Mouse (Mus musculus) neural tube, postnatal 0 days (tissue): ENCODE measurements around the gene Scgb1c1. TPM values are rescaled to one million over a fixed set of nuclear protein-coding genes. Genes with fewer than 3 reads are reported as not detected.

Experiments used
- polyA plus RNA-seq: library from polyadenylated mRNA; unstranded; fragments of >200 nt; fragmentation: Nextera tagmentation; extraction: Ambion mirVana; gene quantifications from 2 replicates; pipeline ENCODE4 v1.2.1, GENCODE M21; 2015

The Scgb1c1 gene
- not detected in 2 replicates for polyA plus RNA-seq

DNA sequence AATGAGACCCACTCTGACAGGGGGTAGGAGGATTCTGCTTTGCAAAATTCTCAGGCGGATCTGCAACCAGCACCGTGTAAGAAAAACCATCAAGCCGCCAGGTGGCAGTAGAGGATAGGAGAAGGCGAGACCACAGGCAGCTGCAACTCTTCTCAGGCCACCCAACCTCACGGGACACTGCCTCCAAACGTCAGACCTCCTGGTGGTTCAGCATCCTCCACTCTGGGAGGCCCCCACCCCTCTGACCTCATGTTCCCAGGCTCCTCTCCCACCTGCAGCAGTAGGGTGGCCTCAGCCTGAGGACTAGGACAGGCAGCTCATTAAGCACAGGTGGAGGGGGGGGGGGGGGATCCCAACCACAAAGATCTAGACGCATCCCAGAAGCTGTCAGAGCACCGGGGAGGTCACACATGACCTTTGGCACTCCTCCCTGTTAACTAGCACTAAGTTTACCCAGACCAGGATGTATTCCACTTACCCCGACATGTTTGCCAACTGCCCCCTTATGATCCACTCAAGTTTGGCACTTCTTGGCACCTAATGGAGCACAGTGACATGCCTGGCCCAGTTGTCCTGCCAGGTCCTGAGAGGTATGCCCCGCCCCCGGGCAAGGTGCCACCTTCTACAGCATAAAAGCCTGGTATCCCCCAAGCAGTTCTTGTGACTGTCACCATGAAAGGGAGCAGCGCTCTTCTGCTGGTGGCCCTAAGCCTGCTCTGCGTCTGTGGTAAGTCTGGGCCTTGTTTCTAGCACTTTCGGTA is at the start of gene Scgb1c1:
Scgb1c1 (plus strand) TSS at position 643 of the 761 bp plus-strand sequence.

GRCm38 (mm10) chr7:140821653-140822329 is 23.6 kb upstream of the Scgb1c1 start, which contains the start of gene Zfp941:
TSS of gene Zfp941 (minus strand) at chr7:140822178.

DNA sequence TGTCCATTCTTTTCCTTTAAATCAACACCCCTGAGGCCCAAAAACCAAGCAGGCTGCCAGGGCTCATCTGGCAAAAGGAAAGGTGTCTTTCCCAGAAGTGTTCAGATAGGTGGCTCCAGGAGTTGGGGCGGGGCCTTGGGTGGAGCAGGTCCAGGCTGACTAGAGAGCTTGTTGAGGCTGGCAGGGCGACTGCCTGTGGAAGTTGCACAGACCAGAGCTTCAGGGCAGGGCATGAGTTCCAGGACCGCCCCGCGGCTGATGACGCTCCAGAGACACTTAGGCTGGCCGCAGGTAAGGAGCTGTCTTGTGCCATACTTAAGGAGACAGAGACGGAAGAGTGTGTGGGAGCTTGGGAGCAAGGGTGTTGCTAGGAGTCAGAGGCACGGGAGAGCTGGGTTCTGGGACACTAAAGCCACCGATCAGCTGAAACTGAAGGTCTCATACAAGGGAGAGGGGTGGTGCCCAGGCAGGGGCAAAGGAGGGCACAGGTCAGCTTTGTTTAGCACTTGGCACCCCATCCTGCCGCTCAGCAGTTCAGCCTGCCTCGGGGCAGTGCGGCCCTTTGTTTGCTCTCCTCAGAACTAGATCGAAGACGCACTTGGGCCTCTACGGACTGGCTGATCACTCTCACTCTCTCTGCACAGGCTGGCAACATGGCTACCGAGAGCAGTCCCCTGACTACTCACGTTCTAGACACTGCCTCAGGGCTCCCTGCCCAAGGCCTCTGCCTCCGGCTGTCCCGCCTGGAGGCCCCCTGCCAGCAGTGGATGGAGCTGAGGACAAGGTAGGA is 10.2 kb upstream of the Scgb1c1 start, which contains the start of gene Urah:
Urah (plus strand) TSS at position 51 of the 790 bp plus-strand sequence.

DNA sequence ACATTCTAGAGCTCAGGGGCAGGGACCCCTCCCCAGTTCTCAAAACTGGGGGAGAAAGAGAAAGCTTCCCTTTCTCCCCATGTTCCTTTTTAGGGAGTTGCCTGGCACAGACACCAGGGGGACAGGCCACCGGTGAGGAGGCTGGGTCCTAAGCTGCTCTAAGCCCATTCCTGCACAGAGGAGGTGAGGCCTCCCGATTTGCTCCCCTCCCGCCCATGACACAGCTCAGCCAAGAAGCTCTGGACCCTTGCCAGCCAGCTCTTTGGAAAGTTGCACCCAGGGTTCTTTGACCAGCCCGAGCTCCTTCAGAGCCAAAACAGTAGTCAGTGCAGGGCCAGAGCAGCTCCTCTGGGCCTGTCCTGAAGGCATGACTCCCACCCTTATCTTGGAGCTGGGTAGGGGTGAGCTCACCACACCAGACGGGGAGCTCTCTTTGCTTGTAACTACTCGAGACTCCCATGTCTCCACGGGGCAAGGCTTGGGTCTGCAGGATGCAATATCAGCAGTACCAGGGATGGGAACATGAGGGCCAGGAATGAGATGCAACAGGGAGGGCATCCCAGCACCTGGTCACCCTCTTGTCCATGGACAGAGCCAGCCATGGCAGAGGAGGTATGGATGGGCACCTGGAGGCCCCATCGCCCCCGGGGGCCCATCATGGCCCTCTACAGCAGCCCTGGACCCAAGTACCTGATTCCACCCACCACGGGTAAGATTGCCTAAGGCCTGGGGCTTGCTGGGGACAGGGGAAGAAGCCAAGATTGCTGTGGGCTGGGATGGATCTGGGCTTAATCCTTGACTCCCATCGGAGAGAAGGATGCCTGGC is 2.6 kb downstream of the Scgb1c1 start, which contains the start of gene Odf3:
Odf3 (plus strand) TSS at position 51 of the 826 bp plus-strand sequence.

GRCm38 (mm10) chr7:140855860-140856784 is 10.8 kb downstream of the Scgb1c1 start, which contains the start of gene Gm45785:
TSS of gene Gm45785 (minus strand) at chr7:140856331.

DNA sequence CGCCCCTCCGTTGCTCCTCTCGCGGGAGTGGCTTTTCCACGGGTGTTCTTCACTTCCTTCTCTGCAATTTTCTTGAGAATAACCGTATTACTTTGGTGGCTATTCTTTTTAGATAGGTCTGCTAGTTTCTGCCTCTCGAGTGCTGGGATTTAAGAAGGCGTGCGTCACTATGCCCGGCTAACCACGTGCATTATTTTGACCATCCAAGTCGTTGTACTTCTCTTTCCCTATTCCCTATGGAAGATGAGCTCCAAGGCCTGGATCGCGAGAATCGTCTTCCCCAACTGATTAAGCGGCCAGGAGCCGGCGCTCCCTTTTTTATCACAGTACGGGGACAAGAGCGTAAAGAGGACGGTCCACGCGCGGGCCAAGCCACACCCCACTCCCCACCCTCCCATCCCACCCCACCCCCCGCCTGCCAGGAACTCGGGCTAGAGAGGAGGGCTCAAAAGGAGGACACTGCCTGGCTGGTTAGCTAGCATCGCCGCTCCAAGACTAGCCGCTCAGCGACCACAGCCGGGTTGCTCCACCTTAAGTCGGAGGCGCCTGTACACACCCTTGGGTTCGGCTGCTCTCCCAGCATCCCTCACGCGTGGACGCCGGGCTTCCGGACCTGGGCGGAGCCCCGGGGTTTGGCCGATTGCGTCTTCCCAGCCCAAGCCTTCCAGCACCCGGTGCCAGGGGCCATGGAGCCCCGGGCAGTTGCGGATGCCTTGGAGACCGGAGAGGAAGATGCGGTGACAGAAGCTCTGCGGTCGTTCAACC is 11.6 kb downstream of the Scgb1c1 start, which contains the start of gene Ric8a:
Ric8a (plus strand) TSS at position 173 of the 765 bp plus-strand sequence.

DNA sequence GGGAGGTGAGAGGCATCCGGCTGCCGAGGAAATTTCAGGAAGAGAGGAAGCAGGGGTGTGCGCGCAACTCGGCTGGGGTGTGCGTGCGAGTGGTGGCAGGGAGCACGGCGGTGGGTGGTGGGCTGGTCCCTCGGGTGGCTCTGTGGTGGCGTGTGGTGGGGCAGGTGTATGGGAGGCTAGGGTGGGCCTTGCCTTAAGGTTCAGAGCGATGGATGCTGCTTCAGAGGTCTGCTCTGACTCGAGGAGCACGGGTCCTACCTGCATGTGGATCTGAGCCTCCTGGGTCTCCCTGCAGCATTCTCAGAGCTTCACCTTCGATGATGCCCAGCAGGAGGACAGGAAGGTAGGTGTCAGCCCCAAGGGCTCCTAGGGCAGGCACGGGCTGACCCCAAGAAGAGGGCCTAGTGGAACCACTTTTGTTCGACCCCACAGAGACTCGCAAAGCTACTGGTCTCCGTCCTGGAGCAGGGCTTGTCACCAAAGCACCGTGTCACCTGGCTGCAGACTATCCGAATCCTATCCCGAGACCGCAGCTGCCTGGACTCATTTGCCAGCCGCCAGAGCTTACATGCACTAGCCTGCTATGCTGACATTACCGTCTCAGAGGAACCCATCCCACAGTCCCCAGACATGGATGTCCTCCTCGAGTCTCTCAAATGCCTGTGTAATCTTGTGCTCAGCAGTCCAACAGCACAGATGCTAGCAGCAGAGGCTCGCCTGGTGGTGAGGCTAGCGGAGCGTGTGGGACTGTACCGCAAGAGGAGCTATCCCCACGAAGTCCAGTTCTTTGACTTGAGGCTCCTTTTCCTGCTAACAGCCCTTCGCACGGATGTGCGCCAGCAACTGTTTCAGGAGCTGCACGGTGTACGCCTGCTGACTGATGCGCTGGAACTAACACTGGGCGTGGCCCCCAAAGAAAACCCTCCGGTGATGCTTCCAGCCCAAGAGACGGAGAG is 12.5 kb downstream of the Scgb1c1 start, which contains the start of gene Bet1l:
Bet1l (minus strand) TSS at position 28 of the 956 bp plus-strand sequence.

DNA sequence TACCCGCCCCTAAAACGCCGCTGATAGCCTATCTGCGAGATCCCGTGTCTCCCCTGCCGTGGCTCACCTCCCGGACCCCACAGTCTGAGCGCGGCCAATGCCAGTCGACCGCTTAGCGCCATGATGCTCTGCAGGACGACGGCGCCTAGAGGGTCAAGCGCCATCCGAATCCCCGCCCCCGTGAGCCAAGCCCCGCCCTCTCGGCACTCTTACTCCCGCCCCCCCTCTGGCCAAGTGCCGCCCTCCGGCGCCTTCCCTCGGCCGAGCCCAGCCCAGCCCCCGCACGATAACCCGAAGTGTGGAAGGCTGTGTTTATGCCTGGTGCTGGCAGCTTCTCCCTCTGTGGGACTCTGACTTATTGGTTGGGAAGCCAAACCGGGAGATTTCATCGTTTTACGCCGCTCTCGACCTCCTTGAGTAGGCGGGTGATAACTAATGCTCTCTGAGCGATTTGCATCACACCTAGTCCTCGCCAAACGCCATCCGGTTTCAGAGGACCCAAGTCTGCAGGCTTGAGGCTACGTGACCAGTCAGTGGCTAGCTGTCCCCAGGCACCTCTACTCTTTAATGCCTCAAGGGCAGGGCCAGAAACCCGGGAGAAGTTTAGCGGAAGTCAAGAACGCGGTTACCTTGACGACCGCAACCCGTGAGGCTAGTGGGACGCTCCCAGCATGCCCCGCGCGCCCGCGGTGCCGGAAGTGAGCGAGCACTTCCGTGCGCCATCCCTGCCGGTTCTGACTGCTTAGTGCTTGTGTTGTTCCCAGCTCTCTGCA is 36.5 kb downstream of the Scgb1c1 start, which contains the start of the genes Psmd13 and Sirt3:
Psmd13 (plus strand) TSS at position 273 of the 773 bp plus-strand sequence.
Sirt3 (minus strand) TSS at position 614 of the 773 bp plus-strand sequence.

Other genes starting within 250 kb of the Scgb1c1 start
- gene Olfr46, start 244.3 kb upstream of the Scgb1c1 start, polyA plus RNA-seq, result 0.01 TPM in 1 of 2 replicates, not detected in the other
- gene Olfr61, start 216.6 kb upstream of the Scgb1c1 start, polyA plus RNA-seq, result not detected in 2 replicates
- gene Olfr53, start 199.1 kb upstream of the Scgb1c1 start, polyA plus RNA-seq, result not detected in 2 replicates
- gene Olfr539, start 185.6 kb upstream of the Scgb1c1 start, polyA plus RNA-seq, result 0.04 TPM in 2 replicates
- not detected in 2 replicates for gene Olfr45, start 163.6 kb upstream of the Scgb1c1 start, polyA plus RNA-seq
- gene Olfr541, start 148.3 kb upstream of the Scgb1c1 start, polyA plus RNA-seq, result not detected in 2 replicates
- 0.10 and 0.15 TPM in 2 replicates for gene Cyp2e1, start 81.8 kb upstream of the Scgb1c1 start, polyA plus RNA-seq
- 0.52 and 0.67 TPM in 2 replicates for gene Syce1, start 57.7 kb upstream of the Scgb1c1 start, polyA plus RNA-seq
- gene Zfp941, start 23.4 kb upstream of the Scgb1c1 start, polyA plus RNA-seq, result 22.0 and 25.1 TPM in 2 replicates
- 0.46 and 1.5 TPM in 2 replicates for gene Urah, start 10.5 kb upstream of the Scgb1c1 start, polyA plus RNA-seq
- 0.22 and 0.36 TPM in 2 replicates for gene Odf3, start 2.3 kb downstream of the Scgb1c1 start, polyA plus RNA-seq
- gene Gm45785, start 10.8 kb downstream of the Scgb1c1 start, polyA plus RNA-seq, result 0.34 TPM in 1 of 2 replicates, not detected in the other
- gene Ric8a, start 11.4 kb downstream of the Scgb1c1 start, polyA plus RNA-seq, result 78.6 and 85.7 TPM in 2 replicates
- gene Bet1l, start 12.0 kb downstream of the Scgb1c1 start, polyA plus RNA-seq, result 60.4 and 62.6 TPM in 2 replicates
- gene Psmd13, start 36.4 kb downstream of the Scgb1c1 start, polyA plus RNA-seq, result 242 and 248 TPM in 2 replicates
- gene Sirt3, start 36.8 kb downstream of the Scgb1c1 start, polyA plus RNA-seq, result 82.3 and 96.7 TPM in 2 replicates
- gene Cox8b, start 54.9 kb downstream of the Scgb1c1 start, polyA plus RNA-seq, result 2.2 and 3.0 TPM in 2 replicates
- 1.2 TPM in 2 replicates for gene Nlrp6, start 75.4 kb downstream of the Scgb1c1 start, polyA plus RNA-seq
- 7.1 and 7.4 TPM in 2 replicates for gene Pgghg, start 95.8 kb downstream of the Scgb1c1 start, polyA plus RNA-seq
- 1.3 and 2.4 TPM in 2 replicates for gene Ifitm5, start 104.7 kb downstream of the Scgb1c1 start, polyA plus RNA-seq
- not detected in 2 replicates for gene Gm45717, start 110.4 kb downstream of the Scgb1c1 start, polyA plus RNA-seq
- 257 and 296 TPM in 2 replicates for gene Ifitm2, start 110.4 kb downstream of the Scgb1c1 start, polyA plus RNA-seq
- 43.2 and 67.3 TPM in 2 replicates for gene Ifitm1, start 121.7 kb downstream of the Scgb1c1 start, polyA plus RNA-seq
- 166 and 167 TPM in 2 replicates for gene Ifitm3, start 165.2 kb downstream of the Scgb1c1 start, polyA plus RNA-seq
- 4.0 and 4.5 TPM in 2 replicates for gene Ifitm6, start 172.4 kb downstream of the Scgb1c1 start, polyA plus RNA-seq
- gene Gm17387, start 183.6 kb downstream of the Scgb1c1 start, polyA plus RNA-seq, result not detected in 2 replicates
- gene B4galnt4, start 215.6 kb downstream of the Scgb1c1 start, polyA plus RNA-seq, result 38.2 and 39.6 TPM in 2 replicates
- 0.28 TPM in 1 of 2 replicates, not detected in the other for gene Pkp3, start 232.7 kb downstream of the Scgb1c1 start, polyA plus RNA-seq